Comparison of ENCODE assay signal across 41 mouse cellular contexts in the genomic region with DNA sequence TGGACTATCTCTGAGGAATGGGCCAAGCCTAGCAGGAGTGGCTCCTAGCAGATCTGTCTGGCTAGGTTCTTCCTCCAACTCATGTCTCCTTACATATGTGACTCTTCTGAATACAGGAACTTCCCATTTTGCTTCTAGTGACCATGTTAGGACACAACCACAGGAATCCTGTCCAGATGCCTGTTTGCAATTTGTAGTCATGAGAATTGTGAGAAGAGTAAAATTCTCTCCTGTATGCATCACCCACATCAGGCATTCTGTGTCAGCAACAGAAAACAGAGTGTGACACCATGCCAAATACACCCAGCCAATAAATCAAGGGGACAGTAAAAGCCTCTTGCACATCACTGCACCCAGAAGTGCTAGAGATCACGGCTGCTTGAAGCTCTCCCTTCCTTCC. TPM values are rescaled to one million over a fixed set of nuclear protein-coding genes. Genes with fewer than 3 reads are reported as not detected.
"Had no signal": no experiment of that assay in that cellular context is flagged by ENCODE, and none has a peak within 500 bp of the region (broad histone marks: within the 10 kb centered on the region; RNA-seq: fewer than 3 reads in every experiment).

No protein-coding gene starts in this region.

- H3K36me3 ChIP-seq: heart, embryonic 10.5 days; heart, embryonic 12.5 days; hindbrain, embryonic 10.5 days; hindbrain, embryonic 13.5 days; hindbrain, embryonic 15.5 days; kidney, embryonic 15.5 days; limb, embryonic 13.5 days; limb, embryonic 15.5 days; liver, embryonic 13.5 days; liver, embryonic 15.5 days had no signal

- H3K4me3 ChIP-seq: gastrocnemius, adult 2 months; heart, adult 2 months; heart, embryonic 10.5 days; heart, embryonic 12.5 days; hindbrain, embryonic 10.5 days; hindbrain, embryonic 13.5 days; hindbrain, embryonic 15.5 days; kidney, embryonic 15.5 days; limb, embryonic 13.5 days; limb, embryonic 15.5 days; liver, embryonic 13.5 days; liver, embryonic 15.5 days had no signal

- H3K27ac ChIP-seq: gastrocnemius, adult 2 months; heart, adult 2 months; heart, embryonic 10.5 days; hindbrain, embryonic 10.5 days; hindbrain, embryonic 13.5 days; hindbrain, embryonic 15.5 days; hindbrain, postnatal 0 days; kidney, embryonic 15.5 days; kidney, postnatal 0 days; limb, embryonic 13.5 days; limb, embryonic 15.5 days; liver, embryonic 13.5 days; liver, embryonic 15.5 days had no signal

- H3K27me3 ChIP-seq: heart, embryonic 12.5 days; hindbrain, embryonic 13.5 days; hindbrain, embryonic 15.5 days; kidney, embryonic 15.5 days; limb, embryonic 13.5 days; limb, embryonic 15.5 days; liver, embryonic 13.5 days; liver, embryonic 15.5 days had no signal

- H3K9me3 ChIP-seq: heart, embryonic 10.5 days; heart, embryonic 12.5 days; hindbrain, embryonic 10.5 days; hindbrain, embryonic 13.5 days; hindbrain, embryonic 15.5 days; kidney, embryonic 15.5 days; limb, embryonic 13.5 days; limb, embryonic 15.5 days; liver, embryonic 13.5 days; liver, embryonic 15.5 days had no signal

- H3K4me2 ChIP-seq: heart, embryonic 12.5 days; hindbrain, embryonic 13.5 days; hindbrain, embryonic 15.5 days; kidney, embryonic 15.5 days; limb, embryonic 13.5 days; limb, embryonic 15.5 days; liver, embryonic 11.5 days; liver, embryonic 13.5 days; liver, embryonic 15.5 days had no signal

- DNase-seq: gastrocnemius, adult 2 months; gastrocnemius, postnatal 14 days; gastrocnemius, postnatal 36 days; heart, adult 11 months; heart, adult 2 months; heart, postnatal 10 days; heart, postnatal 4 days; kidney, adult 11 months; kidney, adult 2 months; kidney, postnatal 14 days; kidney, postnatal 36 days; layer of hippocampus, adult 9-11 months; layer of hippocampus, postnatal 36 days; left cerebral cortex, postnatal 4 days; liver, embryonic 13.5 days had no signal

- H3K4me1 ChIP-seq: hindbrain, embryonic 15.5 days; liver, embryonic 13.5 days; liver, embryonic 15.5 days had no signal

- H3K9ac ChIP-seq: heart, embryonic 12.5 days; hindbrain, embryonic 13.5 days; hindbrain, embryonic 15.5 days; kidney, embryonic 15.5 days; limb, embryonic 13.5 days; limb, embryonic 15.5 days; liver, embryonic 13.5 days; liver, embryonic 15.5 days had no signal

- ATAC-seq: hindbrain, postnatal 0 days; intestine, embryonic 16.5 days had no signal

RNA-seq across cellular contexts. Expression of gene C9, which starts 1.1 kb away (rescaled TPM):
- total RNA-seq: gastrocnemius, adult 2 months; gastrocnemius, postnatal 14 days; gastrocnemius, postnatal 36 days; heart, adult 2 months; heart, postnatal 10 days; heart, postnatal 25 days; heart, postnatal 4 days; hindbrain, postnatal 0 days; layer of hippocampus, adult 18-20 months; layer of hippocampus, adult 8-10 months; layer of hippocampus, postnatal 14 days; layer of hippocampus, postnatal 36 days; left cerebral cortex, adult 18-20 months; left cerebral cortex, adult 8-10 months; left cerebral cortex, postnatal 10 days; left cerebral cortex, postnatal 25 days; left cerebral cortex, postnatal 4 days had no signal
- polyA plus RNA-seq: gonadal fat pad, adult 2 months; heart, adult 2 months; heart, embryonic 10.5 days; heart, embryonic 12.5 days; heart, embryonic 14.5 days; heart, embryonic 16.5 days; hindbrain, embryonic 10.5 days; hindbrain, embryonic 13.5 days; hindbrain, embryonic 15.5 days; hindbrain, postnatal 0 days; kidney, adult 2 months; large intestine, adult 2 months; limb, embryonic 11.5 days; limb, embryonic 13.5 days; limb, embryonic 15.5 days had no signal
